Mouse (Mus musculus): ENCODE data around the gene Snx30.

Snx30 gene

DNA sequence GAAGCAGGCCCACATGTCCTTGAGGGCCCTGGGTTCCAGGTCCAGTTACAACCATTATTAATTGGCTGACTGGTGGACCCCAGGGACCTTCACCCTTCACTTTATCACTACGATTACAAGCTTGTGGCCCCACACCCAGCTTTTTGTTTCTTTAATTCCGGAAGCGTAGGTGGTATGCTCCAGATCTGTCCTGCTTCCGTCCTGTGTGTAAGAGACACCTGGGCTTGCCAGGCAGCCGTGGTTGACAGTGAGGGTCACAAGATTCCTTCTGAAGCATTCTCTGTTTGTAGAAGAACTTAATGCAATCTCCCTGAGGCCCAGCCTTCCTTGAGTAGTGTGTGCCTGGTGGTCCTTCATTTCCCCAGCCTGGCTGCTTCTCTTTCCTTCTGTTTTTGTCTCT is 19.2 kb downstream of the Snx30 start:
- DNase-seq (ENCODE audit: low spot score): no peak

DNA sequence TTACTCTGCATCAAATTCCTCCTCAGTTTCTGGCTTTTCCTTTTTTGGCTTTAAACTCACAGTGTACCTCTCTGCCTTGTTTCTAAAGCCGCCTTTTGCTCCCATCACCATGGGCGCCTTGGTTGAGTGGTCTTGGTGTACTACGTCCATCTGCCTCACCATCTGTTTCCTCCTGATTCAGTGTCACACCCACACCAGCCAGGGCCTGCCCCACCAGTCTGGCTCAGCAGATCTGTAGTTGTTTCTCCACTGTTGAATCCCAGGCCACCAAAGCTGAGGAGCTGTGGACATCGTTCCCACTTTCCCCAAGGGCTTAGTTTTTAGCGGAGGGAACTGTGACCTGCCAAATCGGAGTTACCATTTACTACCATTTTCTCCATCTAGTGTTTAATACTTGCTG is 20.0 kb downstream of the Snx30 start:
- DNase-seq (ENCODE audit: low spot score): no peak

DNA sequence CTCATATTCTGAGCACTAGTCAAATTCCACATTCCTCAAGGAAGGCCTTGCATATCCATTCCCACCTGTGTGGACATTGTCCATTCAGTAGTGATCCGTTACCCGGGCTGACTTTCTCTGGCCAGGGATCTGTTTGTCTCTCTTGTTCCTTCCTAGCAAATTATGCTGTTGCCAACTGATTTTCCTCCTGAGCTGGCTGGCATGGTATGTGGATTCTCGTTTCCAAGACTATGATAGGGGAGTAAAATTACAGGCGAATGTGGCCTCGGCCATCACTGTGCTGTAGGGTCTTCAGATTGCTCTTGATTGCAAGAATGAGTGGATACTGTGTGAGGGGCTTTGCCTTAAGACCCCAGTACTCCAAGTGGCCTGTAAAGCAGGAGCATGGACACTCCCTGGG is 20.7 kb downstream of the Snx30 start:
- DNase-seq (ENCODE audit: low spot score): no peak

DNA sequence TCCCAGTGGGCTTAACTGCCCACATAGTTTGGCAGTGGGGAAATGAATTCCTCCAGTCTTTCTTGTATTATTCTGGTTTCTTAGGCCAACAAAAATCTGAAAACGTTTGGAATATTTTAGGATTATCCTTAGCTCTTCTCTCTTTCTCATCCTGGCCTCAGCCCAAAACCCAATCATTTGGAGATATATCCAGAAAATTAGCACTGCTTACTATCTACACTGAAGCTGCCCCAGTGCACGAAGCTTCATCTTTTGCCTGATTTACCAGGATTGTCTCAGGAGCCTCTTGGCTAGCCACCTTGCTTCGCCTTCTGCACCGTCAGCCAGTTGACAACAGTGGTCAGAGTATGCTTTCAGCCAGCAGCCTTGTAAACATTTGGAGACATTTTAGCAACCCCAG is 23.4 kb downstream of the Snx30 start:
- no peak for DNase-seq (ENCODE audit: low spot score)

DNA sequence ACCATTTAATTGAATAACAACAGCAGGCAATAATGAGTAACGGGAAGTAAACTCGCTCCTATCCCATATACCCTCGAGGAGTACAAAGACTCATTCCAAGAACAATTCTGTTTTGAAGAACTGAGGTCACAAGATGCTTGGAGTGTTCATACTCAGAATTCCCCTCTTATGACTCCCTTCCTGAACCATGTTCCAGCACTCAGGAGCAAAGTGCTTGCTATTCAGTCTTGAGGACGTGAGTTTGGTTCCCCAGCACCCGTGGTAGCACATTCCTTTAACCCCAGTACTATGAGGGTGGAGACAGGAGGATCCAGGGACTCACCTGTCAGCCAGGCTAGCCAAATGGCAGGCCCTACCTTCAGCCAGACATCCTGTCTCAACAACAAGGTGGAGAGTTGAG is 25.4 kb downstream of the Snx30 start:
- no peak for DNase-seq (ENCODE audit: low spot score)

DNA sequence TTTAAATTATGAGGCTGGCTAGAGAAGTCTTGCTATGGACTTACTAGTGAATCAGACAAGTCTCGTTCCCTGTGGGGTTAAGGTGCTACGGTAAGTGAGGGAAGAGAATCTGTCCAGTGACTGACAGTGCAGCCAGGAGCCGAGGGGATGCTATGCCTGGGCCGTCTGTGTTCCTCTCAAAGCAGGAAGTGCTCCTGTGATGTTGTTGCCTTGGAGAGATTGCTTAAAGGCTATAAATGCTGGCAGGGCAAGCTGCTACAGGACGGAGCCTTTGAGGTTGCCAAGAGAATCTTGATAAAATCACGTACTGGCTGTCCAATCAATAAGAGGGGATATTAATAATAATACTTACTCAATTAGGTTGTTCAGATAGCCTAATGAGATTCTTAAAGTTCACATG is 27.2 kb downstream of the Snx30 start:
- DNase-seq (ENCODE audit: low spot score): no peak

DNA sequence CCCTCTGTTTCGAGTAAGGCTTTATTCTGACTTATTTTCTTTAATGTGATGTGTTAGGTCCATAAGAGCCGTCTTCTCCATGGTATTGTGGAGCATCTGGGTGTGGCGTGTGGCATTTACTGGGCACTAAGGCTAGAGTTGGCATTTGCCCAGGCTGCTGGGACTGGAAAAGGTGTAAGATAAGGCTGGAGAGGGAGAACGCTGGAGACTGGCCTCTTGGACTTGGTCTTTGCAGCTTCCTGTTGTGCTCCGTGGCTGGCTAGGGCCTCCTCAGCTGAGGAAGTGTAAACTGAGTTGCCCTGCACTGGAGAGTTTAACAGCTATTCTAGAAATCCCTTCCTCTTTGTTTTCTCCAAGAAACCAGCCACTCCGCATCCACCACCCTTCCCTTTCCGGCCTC is 32.0 kb downstream of the Snx30 start:
- DNase-seq (ENCODE audit: low spot score): no peak

DNA sequence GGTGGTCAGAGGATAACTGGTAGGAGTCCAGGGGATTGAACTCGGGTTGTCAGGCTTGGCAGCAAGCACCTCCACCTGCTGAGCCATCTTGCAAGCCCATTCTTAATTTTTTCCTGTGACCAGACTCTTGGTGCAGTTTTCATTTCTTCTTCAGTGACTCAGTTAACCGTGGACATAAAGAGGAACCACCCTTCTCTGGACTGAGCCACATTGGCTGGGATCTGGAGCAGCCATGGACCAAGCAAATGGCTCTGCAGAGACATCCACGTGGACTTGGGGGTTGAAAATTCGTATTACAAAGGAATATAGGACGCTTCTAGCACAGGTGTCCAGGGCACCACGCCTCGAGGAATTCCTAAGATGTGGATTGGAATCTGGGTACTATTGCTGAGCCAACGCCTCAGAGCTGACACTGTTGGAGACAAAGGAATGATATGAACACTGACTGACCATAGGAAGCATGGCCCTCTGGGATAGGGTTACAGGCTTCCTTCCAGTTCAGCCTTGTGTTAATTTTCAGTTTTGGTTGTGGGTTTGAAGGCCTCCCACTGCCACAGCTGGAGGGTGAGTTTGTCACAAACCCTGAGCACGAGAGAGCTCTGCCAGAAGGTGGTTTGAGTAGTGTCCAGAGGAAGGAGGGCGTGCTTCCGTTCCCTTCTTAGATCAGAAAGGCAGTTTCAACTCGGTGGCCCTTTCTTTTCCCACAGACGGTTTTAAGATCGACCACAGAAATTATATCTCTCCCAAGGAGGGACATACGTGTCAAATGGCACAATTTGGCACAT is 39.0 kb downstream of the Snx30 start:
- no peak for DNase-seq (ENCODE audit: low spot score)

DNA sequence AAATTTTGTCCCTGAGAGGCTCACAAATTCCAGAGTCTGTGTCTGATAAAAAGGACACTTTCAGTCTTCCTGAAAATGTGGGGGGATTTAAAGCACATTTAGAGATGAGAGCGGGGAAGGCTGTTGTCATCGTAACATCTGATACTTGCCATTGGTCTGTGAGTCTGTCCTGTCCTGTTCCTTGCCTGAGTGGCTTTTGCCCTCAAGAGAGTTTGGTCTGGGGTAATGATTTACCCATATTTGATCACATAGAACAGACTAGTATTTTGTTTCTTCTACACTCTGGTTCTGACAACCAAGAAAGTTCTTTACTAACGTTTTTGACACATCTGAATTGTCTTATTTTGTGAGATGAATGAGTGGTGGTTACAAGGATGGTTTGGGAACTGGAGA is 39.6 kb downstream of the Snx30 start:
- no peak for DNase-seq (ENCODE audit: low spot score)

DNA sequence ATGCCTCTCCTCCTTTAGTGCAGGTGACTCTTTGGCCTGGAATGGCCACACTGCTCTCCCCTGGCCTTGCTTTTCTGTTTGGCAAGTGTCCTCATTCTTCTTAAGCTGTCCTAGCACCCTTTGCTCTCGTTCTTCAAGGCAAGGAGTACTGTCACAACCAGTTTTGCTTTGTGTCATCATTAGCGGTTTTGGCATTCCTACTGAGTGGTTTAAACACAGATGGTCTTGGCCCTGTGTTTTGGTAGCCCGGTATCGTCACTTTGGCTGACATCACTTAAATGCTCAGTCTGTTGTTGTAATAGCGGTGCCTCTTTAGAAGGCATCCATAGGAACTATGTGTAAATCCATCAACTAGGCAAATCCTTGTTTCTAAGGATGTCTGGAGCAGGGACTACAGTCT is 41.8 kb downstream of the Snx30 start:
- no peak for DNase-seq (ENCODE audit: low spot score)

DNA sequence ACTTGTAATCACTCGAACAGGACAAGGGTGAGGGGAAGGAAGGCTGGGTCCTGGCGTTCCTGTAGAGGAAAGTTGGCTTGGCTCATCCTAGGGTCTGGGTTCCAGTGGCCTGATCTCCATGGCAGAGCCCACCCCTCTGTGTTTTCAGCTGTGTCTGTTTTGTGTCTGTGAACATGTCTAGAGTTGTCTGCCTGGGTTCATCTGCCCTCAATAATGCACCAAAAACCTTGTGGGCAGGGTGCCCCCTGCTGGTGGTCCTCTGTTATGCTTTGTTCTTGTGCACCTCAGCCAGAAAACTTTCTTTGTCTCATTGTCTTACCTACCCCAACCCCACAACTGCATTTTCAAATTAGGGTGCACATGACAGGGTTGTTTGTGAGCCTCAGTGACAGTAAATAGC is 44.5 kb downstream of the Snx30 start:
- peak; percentile 40 for DNase-seq (ENCODE audit: low spot score)

DNA sequence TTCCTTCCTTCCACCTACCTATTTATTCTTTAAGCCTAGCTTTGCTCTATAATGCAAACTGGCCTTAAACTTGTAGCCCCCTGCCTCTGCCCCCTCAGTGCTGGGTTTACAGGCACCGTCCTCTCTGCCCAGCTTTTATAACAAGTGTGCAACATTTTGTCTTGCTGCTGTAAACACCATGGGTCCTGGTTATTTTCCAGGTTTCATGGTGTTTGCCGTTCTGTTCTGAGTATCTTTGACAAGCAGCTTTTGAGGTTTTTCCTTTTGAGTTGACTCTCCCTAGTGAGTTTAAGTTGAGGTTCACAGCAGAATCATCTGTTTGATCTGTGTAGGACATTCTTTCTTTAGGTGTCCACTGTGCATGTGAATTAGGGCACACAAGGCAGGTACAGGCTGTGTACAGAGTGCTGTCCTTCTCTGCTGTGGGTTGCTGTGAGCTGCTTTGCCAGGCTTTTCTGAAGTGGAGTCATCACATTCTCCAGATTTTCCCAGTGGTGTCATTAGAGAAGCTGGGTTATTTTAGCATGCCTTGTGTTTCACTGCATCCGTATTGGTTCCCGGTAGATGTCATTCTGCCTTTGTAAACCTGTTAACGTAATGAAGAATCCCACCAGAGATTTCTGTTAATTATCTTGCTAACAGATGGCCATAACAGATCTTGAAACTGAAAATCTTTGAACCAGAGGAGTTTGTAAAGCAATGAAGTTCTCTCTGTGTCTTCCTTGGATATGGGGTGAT is 45.4 kb downstream of the Snx30 start:
- no peak for DNase-seq (ENCODE audit: low spot score)

DNA sequence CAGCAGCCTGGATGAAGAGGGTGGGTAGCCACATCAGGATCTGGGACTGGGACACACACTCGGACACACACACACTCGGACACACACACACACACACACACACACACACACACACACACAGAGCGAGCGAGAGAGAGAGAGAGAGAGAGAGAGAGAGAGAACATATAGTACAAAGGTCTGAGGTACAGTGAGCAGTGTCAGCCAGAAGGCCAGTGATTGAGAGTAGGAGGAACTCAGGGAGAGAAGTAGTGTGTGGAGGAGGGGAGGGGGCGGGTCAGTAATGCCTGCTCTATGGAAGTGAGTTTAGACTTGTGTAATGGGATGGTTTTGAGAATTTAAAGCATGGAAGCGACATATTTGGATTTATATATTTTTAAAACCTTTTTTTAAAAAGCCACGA is 47.5 kb downstream of the Snx30 start:
- no peak for DNase-seq (ENCODE audit: low spot score)

DNA sequence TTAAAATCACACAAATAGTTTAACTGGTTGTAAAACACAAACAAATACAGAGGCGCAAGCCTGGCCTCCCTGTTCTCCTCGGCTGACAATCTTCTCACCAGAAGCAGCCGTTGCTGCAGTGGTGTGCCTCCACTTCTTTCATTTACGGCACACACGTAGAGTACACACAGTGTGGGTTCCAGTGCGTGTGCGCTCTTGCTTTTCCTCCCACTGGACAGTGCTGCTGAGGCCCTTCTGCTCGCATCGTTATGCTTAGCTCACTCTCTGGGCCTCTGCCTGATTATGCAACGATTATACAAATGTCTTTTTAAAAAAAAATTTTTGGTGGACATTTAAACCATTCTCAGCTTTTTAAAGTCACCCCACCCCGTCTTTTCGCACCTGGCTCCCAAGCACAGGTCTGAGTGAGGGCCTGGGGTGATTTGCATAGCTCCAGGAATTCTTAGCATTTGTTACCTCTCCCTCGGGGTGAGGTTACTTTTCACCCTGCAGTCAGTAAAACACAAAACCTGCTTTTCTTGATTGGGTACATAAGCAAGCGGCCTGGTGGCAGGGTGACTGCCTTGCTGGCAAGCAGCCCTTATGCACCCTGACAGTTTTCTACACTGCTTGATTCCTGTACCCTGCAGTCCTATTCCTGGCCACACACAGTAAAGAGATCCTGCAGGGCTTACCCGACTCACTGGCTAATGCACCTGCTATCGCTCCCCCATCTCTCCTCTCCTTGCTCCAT is 54.2 kb downstream of the Snx30 start:
- no peak for DNase-seq (ENCODE audit: low spot score)

DNA sequence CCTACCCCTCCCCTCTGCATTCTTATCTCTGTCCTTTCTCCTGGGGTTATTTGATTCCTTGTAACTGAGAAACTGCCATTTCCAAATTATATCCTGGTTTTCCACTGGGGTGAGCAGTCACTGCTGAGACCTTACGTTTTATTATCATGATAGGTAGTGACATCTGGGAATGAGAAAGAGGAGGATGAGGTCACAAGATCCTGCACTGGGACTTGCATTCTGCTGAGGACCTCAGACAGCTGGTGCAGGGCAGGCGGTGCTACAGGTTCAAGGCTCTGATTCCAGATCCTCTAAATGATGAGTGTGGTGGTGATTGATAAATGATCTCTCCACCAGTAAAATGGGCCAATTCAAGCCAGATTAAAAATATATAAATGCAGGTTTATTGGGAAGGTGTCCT is 54.8 kb downstream of the Snx30 start:
- DNase-seq (ENCODE audit: low spot score): no peak

DNA sequence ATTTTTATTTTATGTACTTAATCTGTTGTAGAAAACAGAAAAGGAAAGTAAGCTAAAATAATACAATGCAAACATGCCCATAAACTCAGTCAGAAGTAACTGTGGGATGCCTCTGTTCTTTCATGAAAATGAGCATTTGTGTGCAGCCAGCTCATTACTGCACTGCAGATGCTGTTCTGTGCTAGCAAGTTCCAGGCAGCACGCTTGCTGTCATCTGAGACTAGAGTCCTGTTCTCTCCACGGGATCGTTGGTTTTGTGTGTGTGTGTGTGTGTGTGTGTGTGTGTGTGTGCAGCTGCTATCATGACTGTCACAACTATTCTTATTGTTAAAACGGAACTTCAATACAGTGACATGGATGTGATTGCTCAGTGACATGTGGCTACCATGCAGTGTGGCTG is 56.2 kb downstream of the Snx30 start:
- DNase-seq (ENCODE audit: low spot score): no peak

DNA sequence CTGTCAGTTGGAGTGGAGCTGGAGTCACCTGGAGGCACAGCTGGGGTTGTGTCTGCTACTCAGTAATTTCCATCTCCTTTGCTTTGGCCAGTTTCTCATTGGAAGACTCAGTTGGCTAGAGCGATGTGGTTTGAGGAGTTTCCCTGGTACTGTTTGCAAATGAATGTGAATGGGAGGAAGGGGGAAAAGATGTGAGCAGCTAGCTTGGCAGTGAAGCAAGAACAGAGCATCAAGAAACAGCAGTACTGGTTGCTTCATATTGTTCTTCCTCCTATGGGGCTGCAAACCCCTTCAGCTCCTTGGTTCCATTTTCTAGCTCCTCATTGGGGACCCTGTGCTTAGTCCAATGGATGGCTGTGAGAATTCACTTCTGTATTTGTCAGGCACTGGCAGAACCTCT is 56.7 kb downstream of the Snx30 start:
- no peak for DNase-seq (ENCODE audit: low spot score)

DNA sequence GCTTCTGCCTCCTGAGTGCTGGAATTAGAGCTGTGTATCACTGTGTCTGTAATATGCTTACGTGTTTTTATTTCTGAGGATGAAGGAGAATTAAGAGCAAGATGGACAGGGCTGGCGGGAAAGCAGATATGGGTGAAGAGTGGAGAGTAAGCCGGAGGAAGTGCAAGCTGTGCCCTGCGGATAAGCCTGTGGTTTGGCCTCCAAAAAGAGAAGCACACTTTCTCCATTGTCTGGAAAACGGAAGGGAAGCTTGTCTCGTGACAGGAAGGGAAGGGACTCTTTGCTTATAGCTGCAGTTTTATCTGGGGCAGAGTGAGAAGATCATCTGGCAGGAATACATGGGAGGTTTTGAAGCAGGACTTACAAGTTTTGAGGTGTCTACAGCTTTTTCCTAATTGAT is 58.2 kb downstream of the Snx30 start:
- DNase-seq (ENCODE audit: low spot score): no peak

DNA sequence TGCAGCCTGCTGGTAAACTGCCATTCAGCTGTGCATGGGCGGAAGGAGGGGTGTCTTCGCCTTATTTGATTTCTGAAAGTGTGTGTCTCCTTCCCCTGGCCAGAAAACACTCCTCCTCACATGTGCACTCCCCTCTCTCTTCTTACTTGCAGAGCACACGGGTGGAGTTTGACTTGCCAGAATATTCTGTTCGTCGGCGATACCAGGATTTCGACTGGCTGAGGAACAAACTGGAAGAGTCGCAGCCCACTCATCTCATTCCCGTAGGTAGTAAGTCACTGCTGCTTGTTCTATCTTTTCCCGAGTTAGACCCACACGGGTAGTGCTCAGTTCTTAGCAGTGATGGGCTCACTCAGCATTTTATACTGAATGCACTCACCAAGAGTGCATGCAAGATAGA is 62.4 kb downstream of the Snx30 start:
- no peak for DNase-seq (ENCODE audit: low spot score)

DNA sequence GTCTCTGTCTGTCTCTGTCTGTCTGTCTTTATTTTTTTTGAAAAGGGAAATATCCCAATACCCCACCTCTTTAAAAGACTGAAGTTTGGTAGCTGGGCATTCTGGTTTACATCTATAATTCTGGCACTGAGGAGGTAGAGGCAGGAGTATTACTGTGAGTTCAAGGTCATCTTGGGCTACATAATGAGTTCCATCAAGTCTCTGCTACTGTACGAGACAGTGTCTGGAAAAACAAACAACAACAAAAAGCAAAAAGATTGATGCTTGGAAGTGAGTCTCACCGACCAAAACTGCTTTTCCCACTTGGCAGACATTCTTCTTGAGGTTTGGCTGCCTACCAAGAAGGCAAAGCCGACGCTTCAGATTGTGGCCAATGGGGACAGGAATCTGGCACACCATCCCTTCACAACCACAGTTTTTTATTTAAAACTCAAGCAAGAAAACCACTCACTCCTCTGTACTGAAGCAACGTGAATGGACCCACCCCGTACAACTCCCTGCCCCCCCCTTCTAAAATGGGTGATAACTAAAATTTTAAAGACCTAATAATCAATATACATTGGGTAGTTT is 63.9 kb downstream of the Snx30 start:
- DNase-seq (ENCODE audit: low spot score): no peak

DNA sequence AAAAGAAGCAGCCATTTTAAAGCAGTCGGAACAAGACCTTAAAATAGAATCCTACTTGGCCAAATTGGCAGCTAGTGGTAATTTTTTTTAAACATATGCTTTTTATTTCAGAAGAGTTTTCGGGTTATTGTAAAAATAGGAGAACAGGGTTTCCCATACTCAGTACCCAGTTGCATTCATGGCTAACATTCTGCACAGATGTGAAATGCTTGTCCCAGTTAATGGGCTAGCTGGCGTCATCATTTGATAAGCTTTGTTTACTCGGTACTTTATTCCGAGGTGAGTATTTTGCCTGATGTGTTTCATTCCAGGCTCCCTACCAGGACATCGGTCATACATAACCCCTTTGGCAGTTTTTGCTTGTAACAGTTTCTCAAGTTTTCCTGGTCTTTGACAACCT is 64.8 kb downstream of the Snx30 start:
- DNase-seq (ENCODE audit: low spot score): no peak

DNA sequence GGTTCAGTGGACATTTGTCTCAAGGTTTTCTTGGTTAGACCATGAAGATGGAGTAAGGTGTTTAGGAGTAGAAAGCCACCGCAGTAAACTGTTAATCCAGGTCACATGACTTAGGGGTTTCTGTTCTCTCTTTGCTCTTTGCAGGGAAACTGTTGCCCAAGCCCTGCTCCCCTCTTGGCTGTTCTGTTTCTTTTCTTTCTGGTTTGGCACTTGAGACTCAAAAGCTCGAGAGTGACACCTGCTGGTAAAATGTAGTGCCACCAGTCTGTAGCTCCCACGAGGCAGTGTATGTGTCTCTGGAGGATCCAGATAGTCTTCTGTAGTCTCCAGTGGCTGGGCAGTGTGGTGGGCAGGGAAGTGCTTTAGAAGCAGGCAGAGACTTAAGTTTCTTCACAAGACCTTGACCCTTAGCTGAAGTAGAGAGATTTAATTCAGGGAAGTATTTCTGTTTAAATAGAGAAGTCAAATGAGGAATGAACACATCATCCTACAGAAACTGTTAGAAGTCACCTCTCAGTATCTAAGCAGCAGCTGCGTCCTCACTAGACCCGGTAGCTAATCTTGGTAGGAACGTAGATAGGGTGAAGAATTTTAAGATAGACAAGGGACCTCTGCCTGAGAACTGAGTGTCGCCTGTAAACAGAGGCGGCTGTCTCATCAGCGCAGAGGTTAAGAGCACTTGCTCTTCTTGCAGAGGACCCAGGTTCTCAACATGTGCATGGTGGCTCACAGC is 65.4 kb downstream of the Snx30 start:
- DNase-seq (ENCODE audit: low spot score): no peak
